Mouse (Mus musculus): ENCODE results near the gene Sec23ip.

Sec23ip gene

GRCm38 (mm10) chr7:128779305-128779704 lies 34.6 kb downstream of the Sec23ip start:
- peak; percentile 90 for DNase-seq (ENCODE audit: low read depth, low spot score)

DNA sequence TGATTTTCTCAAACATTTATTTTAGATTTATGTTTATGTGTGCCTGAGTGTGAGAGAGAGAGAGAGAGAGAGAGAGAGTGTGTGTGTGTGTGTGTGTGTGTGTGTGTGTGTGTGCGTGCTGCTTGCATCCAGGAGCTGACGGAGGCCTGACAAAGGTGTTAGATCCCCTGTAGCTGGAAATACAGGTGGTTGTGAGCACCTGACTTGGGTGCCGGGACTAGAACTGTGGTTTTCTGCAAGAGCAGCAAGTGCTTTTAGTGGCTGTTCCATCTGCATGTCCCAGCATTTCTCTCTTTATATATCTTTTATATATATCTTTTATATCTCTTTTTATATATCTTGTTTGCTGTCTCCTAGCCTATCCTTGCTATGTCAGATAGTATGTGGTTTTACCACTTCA lies 37.1 kb downstream of the Sec23ip start:
- DNase-seq (ENCODE audit: low read depth, low spot score), result no peak

DNA sequence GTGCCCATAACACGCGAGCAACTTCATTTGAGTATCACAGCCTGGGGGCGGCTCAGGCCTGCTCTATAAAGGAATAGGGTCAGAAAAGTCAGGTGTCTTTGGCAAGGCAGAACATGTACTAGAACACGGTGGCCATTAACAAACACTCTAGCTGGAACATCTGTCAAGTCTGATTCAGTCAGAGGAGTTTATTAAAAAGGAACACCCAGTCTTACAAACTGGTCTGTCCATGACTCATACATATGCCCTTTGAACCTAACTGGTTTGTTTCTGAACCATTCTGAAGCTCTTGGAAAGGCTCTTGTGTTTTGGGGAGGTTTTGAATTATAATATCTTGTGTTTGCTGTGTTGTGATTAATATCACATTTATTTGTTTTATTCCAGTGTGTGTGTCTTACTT lies 45.3 kb downstream of the Sec23ip start:
- no peak for DNase-seq (ENCODE audit: low read depth, low spot score)

DNA sequence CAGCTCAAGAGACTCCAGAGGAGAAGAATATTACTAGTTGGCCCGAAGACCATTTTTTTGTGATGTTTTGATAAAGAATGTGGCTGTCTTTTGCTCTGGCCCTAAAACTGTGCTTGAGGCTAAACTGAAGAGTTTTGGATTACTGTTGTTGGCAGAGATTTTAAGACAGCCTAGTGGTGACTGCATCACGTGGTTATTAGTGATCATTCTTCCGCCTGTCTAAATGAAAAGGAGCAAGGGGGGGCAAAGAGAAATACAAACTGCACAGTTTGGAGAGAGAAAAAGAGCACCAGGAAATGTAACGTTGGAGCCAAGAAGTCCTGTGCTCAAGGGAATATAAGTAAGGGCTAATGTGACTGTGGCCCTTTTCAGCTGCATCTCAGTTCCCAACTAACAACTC lies 48.7 kb downstream of the Sec23ip start:
- no peak for DNase-seq (ENCODE audit: low read depth, low spot score)

- no peak for DNase-seq (ENCODE audit: low read depth, low spot score)
These were observed 80.3 kb downstream of the Sec23ip start for GRCm38 (mm10) chr7:128824986-128825563.

GRCm38 (mm10) chr7:128832455-128833081 lies 87.8 kb downstream of the Sec23ip start:
- no peak for DNase-seq (ENCODE audit: low read depth, low spot score)

GRCm38 (mm10) chr7:128833196-128833595 lies 88.5 kb downstream of the Sec23ip start:
- no peak for DNase-seq (ENCODE audit: low read depth, low spot score)

Measured in brain, adult 2 months (tissue).